Mouse (Mus musculus) limb, embryonic 15.5 days (tissue): ENCODE data around the gene Rad51b. TPM values are rescaled to one million over a fixed set of nuclear protein-coding genes. Genes with fewer than 3 reads are reported as not detected.

Experiments
- ATAC-seq: fragments of 200-750 bp; cut with Nextera tagmentation; 2 replicates; pipeline ENCODE4 v1.8.0; 2017; ENCODE audit warnings: low read depth, moderate TSS enrichment; ENCODE audit not compliant: insufficient number of reproducible peaks, low FRiP score, low TSS enrichment
- H3K27ac ChIP-seq: fragments of 300-500 bp; sonication (generic); 2 replicates; pipeline ENCODE4 v1.5.1; 2015; ENCODE audit warnings: moderate library complexity, mild to moderate bottlenecking, inconsistent platforms
- H3K27me3 ChIP-seq: fragments of 300-500 bp; sonication (generic); 2 replicates; pipeline ENCODE4 v1.6.1; 2015; ENCODE audit warnings: inconsistent platforms
- H3K36me3 ChIP-seq: fragments of 300-500 bp; sonication (generic); 2 replicates; pipeline ENCODE4 v1.6.1; 2015; ENCODE audit warnings: inconsistent platforms
- H3K4me1 ChIP-seq: fragments of 300-500 bp; sonication (generic); 2 replicates; pipeline ENCODE4 v1.6.1; 2015; ENCODE audit warnings: inconsistent platforms
- H3K4me2 ChIP-seq: fragments of 300-500 bp; sonication (generic); 2 replicates; pipeline ENCODE4 v1.6.1; 2015; ENCODE audit warnings: mild to moderate bottlenecking, inconsistent platforms
- H3K4me3 ChIP-seq: fragments of 300-500 bp; sonication (generic); 2 replicates; pipeline ENCODE4 v1.5.1; 2015; ENCODE audit warnings: mild to moderate bottlenecking, inconsistent platforms
- H3K9ac ChIP-seq: fragments of 300-500 bp; sonication (generic); 2 replicates; pipeline ENCODE4 v1.6.1; 2015; ENCODE audit warnings: inconsistent platforms
- H3K9me3 ChIP-seq: fragments of 300-500 bp; sonication (generic); 2 replicates; pipeline ENCODE4 v1.6.1; 2016; ENCODE audit warnings: inconsistent platforms
- WGBS: fragments of 180-500 bp; shearing (Covaris S2); methylation state at CpG from one replicate; pipeline ENCODE4 v1.1.7; 2015; 5-methylcytosine and 5-hydroxymethylcytosine counted together
- polyA plus RNA-seq: library from polyadenylated mRNA; unstranded; fragments of >200 nt; fragmentation: Nextera tagmentation; extraction: Ambion mirVana; gene quantifications from 2 replicates; pipeline ENCODE4 v1.2.1, GENCODE M21; 2015

The Rad51b gene
- polyA plus RNA-seq, 1 experiment from 2014 or later, result 5.2 TPM

GRCm38 (mm10) chr12:79476413-79477046, 179.4 kb downstream of the Rad51b start:
- H3K9ac ChIP-seq, result no peak overlapping the region
- no peaks in the 10 kb centered on the region for H3K9me3 ChIP-seq
- no peak for ATAC-seq
- H3K4me1 ChIP-seq, result peaks cover 22% of the 10 kb centered on the region
- no peaks in the 10 kb centered on the region for H3K27me3 ChIP-seq
- 39% methylated on average over 6 of the region's 6 CpGs for WGBS
- no peak overlapping the region for H3K4me3 ChIP-seq
- no peaks in the 10 kb centered on the region for H3K36me3 ChIP-seq
- peak overlapping the region; percentile 76 for H3K27ac ChIP-seq
- H3K4me2 ChIP-seq, result no peak overlapping the region

GRCm38 (mm10) chr12:79478816-79479215, 181.7 kb downstream of the Rad51b start:
- H3K9ac ChIP-seq, result no peak overlapping the region
- H3K4me3 ChIP-seq, result no peak overlapping the region
- 89% methylated on average over 5 of the region's 5 CpGs for WGBS
- no peak for ATAC-seq
- peaks cover 26% of the 10 kb centered on the region for H3K4me1 ChIP-seq
- H3K27me3 ChIP-seq, result no peaks in the 10 kb centered on the region
- H3K27ac ChIP-seq, result no peak overlapping the region
- no peak overlapping the region for H3K4me2 ChIP-seq
- H3K36me3 ChIP-seq, result no peaks in the 10 kb centered on the region
- H3K9me3 ChIP-seq, result no peaks in the 10 kb centered on the region

GRCm38 (mm10) chr12:79485501-79485900, 188.4 kb downstream of the Rad51b start:
- Histone ChIP-seq H3K27ac (0 out of 2 replicates have a peak overlapping the region, but pooled peaks have one; percentile 38), H3K9ac (no peak overlapping the region), H3K36me3 (no peaks in the 10 kb centered on the region), H3K4me1 (peaks cover 21% of the 10 kb centered on the region), H3K4me3 (no peak overlapping the region), H3K4me2 (no peak overlapping the region), H3K9me3 (no peaks in the 10 kb centered on the region), H3K27me3 (no peaks in the 10 kb centered on the region)
- 49% methylated on average over 4 of the region's 4 CpGs for WGBS
- no peak for ATAC-seq

- Histone ChIP-seq H3K27ac (peak overlapping the region; percentile 90), H3K36me3 (no peaks in the 10 kb centered on the region), H3K27me3 (no peaks in the 10 kb centered on the region), H3K9ac (no peak overlapping the region), H3K4me1 (peaks cover 15% of the 10 kb centered on the region), H3K4me2 (no peak overlapping the region), H3K4me3 (no peak overlapping the region), H3K9me3 (no peaks in the 10 kb centered on the region)
- peak; percentile 83 for ATAC-seq
- 48% methylated on average over 17 of the region's 17 CpGs for WGBS
These were observed 191.6 kb downstream of the Rad51b start for GRCm38 (mm10) chr12:79488590-79489242.

- no peak overlapping the region for H3K4me2 ChIP-seq
- no peak for ATAC-seq
- H3K9me3 ChIP-seq, result no peaks in the 10 kb centered on the region
- peak overlapping the region; percentile 75 for H3K27ac ChIP-seq
- no peaks in the 10 kb centered on the region for H3K27me3 ChIP-seq
- no peak overlapping the region for H3K4me3 ChIP-seq
- WGBS, result 70% methylated on average over 5 of the region's 5 CpGs
- H3K4me1 ChIP-seq, result peaks cover 15% of the 10 kb centered on the region
- H3K36me3 ChIP-seq, result no peaks in the 10 kb centered on the region
- no peak overlapping the region for H3K9ac ChIP-seq
These were observed 193.5 kb downstream of the Rad51b start for GRCm38 (mm10) chr12:79490626-79491025.

GRCm38 (mm10) chr12:79492175-79492574, 195.1 kb downstream of the Rad51b start:
- no peaks in the 10 kb centered on the region for H3K36me3 ChIP-seq
- no peaks in the 10 kb centered on the region for H3K27me3 ChIP-seq
- H3K4me2 ChIP-seq, result no peak overlapping the region
- H3K27ac ChIP-seq, result no peak overlapping the region
- no peak overlapping the region for H3K4me3 ChIP-seq
- no peaks in the 10 kb centered on the region for H3K9me3 ChIP-seq
- H3K4me1 ChIP-seq, result peaks cover 15% of the 10 kb centered on the region
- H3K9ac ChIP-seq, result no peak overlapping the region
- ATAC-seq, result no peak
- WGBS, result 69% methylated on average over 4 of the region's 4 CpGs

GRCm38 (mm10) chr12:79492613-79493012, 195.5 kb downstream of the Rad51b start:
- Histone ChIP-seq H3K4me3 (no peak overlapping the region), H3K9me3 (no peaks in the 10 kb centered on the region), H3K4me2 (no peak overlapping the region), H3K4me1 (peaks cover 15% of the 10 kb centered on the region), H3K27ac (no peak overlapping the region), H3K9ac (no peak overlapping the region), H3K27me3 (no peaks in the 10 kb centered on the region), H3K36me3 (no peaks in the 10 kb centered on the region)
- 85% methylated on average over 4 of the region's 4 CpGs for WGBS
- ATAC-seq, result no peak

- Histone ChIP-seq H3K4me1 (peaks cover 14% of the 10 kb centered on the region), H3K4me2 (no peak overlapping the region), H3K9ac (no peak overlapping the region), H3K27ac (no peak overlapping the region), H3K4me3 (no peak overlapping the region), H3K36me3 (no peaks in the 10 kb centered on the region), H3K27me3 (no peaks in the 10 kb centered on the region), H3K9me3 (no peaks in the 10 kb centered on the region)
- ATAC-seq, result no peak
- 47% methylated on average over 2 of the region's 2 CpGs for WGBS
These were observed 196.4 kb downstream of the Rad51b start for GRCm38 (mm10) chr12:79493481-79493880.

GRCm38 (mm10) chr12:79498326-79498725, 201.2 kb downstream of the Rad51b start:
- no peak for ATAC-seq
- no peak overlapping the region for H3K4me2 ChIP-seq
- H3K4me3 ChIP-seq, result no peak overlapping the region
- no peak overlapping the region for H3K27ac ChIP-seq
- no peak overlapping the region for H3K9ac ChIP-seq
- no peaks in the 10 kb centered on the region for H3K9me3 ChIP-seq
- no peaks in the 10 kb centered on the region for H3K36me3 ChIP-seq
- WGBS, result 58% methylated on average over 1 of the region's 1 CpGs
- no peaks in the 10 kb centered on the region for H3K27me3 ChIP-seq
- H3K4me1 ChIP-seq, result peaks cover 4% of the 10 kb centered on the region; the same call in 1 of the 2 replicates

- H3K4me1 ChIP-seq, result peaks cover 4% of the 10 kb centered on the region; the same call in 1 of the 2 replicates
- no peaks in the 10 kb centered on the region for H3K27me3 ChIP-seq
- 86% methylated on average over 5 of the region's 5 CpGs for WGBS
- H3K36me3 ChIP-seq, result no peaks in the 10 kb centered on the region
- no peak overlapping the region for H3K27ac ChIP-seq
- no peaks in the 10 kb centered on the region for H3K9me3 ChIP-seq
- no peak overlapping the region for H3K4me2 ChIP-seq
- H3K9ac ChIP-seq, result no peak overlapping the region
- no peak overlapping the region for H3K4me3 ChIP-seq
- no peak for ATAC-seq
These were observed 202.7 kb downstream of the Rad51b start for GRCm38 (mm10) chr12:79499809-79500208.

- Histone ChIP-seq H3K4me3 (no peak overlapping the region), H3K9me3 (no peaks in the 10 kb centered on the region), H3K27me3 (no peaks in the 10 kb centered on the region), H3K36me3 (no peaks in the 10 kb centered on the region), H3K9ac (no peak overlapping the region), H3K4me1 (peaks cover 13% of the 10 kb centered on the region), H3K27ac (peak overlapping the region; percentile 30; the same call in 1 of the 2 replicates), H3K4me2 (no peak overlapping the region)
- no peak for ATAC-seq
- 73% methylated on average over 3 of the region's 3 CpGs for WGBS
These were observed 204.8 kb downstream of the Rad51b start for GRCm38 (mm10) chr12:79501877-79502276.

GRCm38 (mm10) chr12:79502862-79503581, 205.9 kb downstream of the Rad51b start:
- no peak overlapping the region for H3K4me2 ChIP-seq
- peaks cover 22% of the 10 kb centered on the region for H3K4me1 ChIP-seq
- H3K4me3 ChIP-seq, result no peak overlapping the region
- no peaks in the 10 kb centered on the region for H3K27me3 ChIP-seq
- ATAC-seq, result no peak
- H3K36me3 ChIP-seq, result no peaks in the 10 kb centered on the region
- 62% methylated on average over 11 of the region's 11 CpGs for WGBS
- H3K27ac ChIP-seq, result no peak overlapping the region
- no peak overlapping the region for H3K9ac ChIP-seq
- no peaks in the 10 kb centered on the region for H3K9me3 ChIP-seq
